Mouse (Mus musculus) heart, embryonic 15.5 days (tissue): ENCODE results near the gene Fgf22. TPM values are rescaled to one million over a fixed set of nuclear protein-coding genes. Genes with fewer than 3 reads are reported as not detected.
"Not testable (repeated sequence)": the region's sequence is repeated elsewhere in the genome, so short reads cannot be mapped to it uniquely, and the experiment has no call there.

Experiments used
- ATAC-seq: fragments of 200-750 bp; cut with Nextera tagmentation; replicated peaks from 2 replicates; pipeline ENCODE4 v1.8.0; 2017; ENCODE audit warnings: low read depth, moderate TSS enrichment; ENCODE audit not compliant: insufficient number of reproducible peaks, insufficient read depth, low FRiP score
- H3K27ac ChIP-seq: fragments of 300-500 bp; sonication (generic); 2 replicates; pipeline ENCODE4 v1.5.1; 2015; ENCODE audit warnings: mild to moderate bottlenecking, inconsistent platforms
- H3K27me3 ChIP-seq: fragments of 300-500 bp; sonication (generic); 2 replicates; pipeline ENCODE4 v1.6.1; 2015; ENCODE audit warnings: inconsistent platforms
- H3K36me3 ChIP-seq: fragments of 300-500 bp; sonication (generic); 2 replicates; pipeline ENCODE4 v1.6.1; 2015; ENCODE audit warnings: mild to moderate bottlenecking, inconsistent platforms
- H3K4me1 ChIP-seq: fragments of 300-500 bp; sonication (generic); replicated peaks from 2 replicates; pipeline ENCODE4 v1.6.1; 2015; ENCODE audit warnings: inconsistent platforms
- H3K4me2 ChIP-seq: fragments of 300-500 bp; sonication (generic); 2 replicates; pipeline ENCODE4 v1.6.1; 2015; ENCODE audit warnings: inconsistent platforms, mild to moderate bottlenecking, moderate library complexity
- H3K4me3 ChIP-seq: fragments of 300-500 bp; sonication (generic); 2 replicates; pipeline ENCODE4 v1.5.1; 2015; ENCODE audit warnings: mild to moderate bottlenecking, inconsistent platforms
- H3K9ac ChIP-seq: fragments of 300-500 bp; sonication (generic); 2 replicates; pipeline ENCODE4 v1.6.1; 2015; ENCODE audit warnings: mild to moderate bottlenecking, inconsistent platforms
- H3K9me3 ChIP-seq: fragments of 300-500 bp; sonication (generic); replicated peaks from 2 replicates; pipeline ENCODE4 v1.6.1; 2016; ENCODE audit warnings: inconsistent platforms
- WGBS: fragments of 180-500 bp; shearing (Covaris S2); methylation state at CpG from one replicate; pipeline ENCODE4 v1.1.7; 2015; ENCODE audit warnings: mixed read lengths; 5-methylcytosine and 5-hydroxymethylcytosine counted together
- polyA plus RNA-seq: library from polyadenylated mRNA; unstranded; fragments of >200 nt; fragmentation: Nextera tagmentation; extraction: Ambion mirVana; gene quantifications from 2 replicates; pipeline ENCODE4 v1.2.1, GENCODE M21; 2015

Fgf22 gene
- polyA plus RNA-seq, 1 experiment from 2014 or later: 0.06 TPM

GRCm38 (mm10) chr10:79748496-79748895 is 6.4 kb upstream of the Fgf22 start:
- ATAC-seq: no peak
- no peak overlapping the region for H3K9ac ChIP-seq
- peaks cover under 1% of the 10 kb centered on the region; the same call in 1 of the 2 replicates for H3K36me3 ChIP-seq
- H3K27me3 ChIP-seq: no peaks in the 10 kb centered on the region
- no peaks in the 10 kb centered on the region for H3K9me3 ChIP-seq
- H3K4me1 ChIP-seq: peaks cover 15% of the 10 kb centered on the region
- no peak overlapping the region for H3K27ac ChIP-seq
- WGBS: 65% methylated on average over 6 of the region's 6 CpGs
- no peak overlapping the region for H3K4me3 ChIP-seq
- no peak overlapping the region for H3K4me2 ChIP-seq

DNA sequence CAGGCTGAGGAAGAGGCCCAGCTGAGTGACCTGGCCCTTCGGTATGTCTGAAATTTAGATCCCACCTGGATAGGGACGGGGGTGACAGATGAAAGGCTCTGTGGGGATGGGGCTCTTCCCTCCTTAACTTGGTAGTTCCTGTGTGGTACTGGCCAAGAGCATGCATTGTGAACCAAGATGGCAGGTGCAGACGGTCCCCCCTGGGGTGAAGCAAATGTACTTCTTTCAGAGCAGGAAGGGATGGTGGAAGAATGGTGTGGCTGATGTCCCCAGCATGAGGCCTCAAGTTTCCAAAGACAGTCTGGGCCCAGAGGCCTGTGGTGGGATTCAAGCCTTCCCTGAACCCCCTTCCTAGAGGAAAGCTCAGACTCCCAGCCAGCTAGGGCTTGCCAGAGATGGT is 978 bp downstream of the Fgf22 start:
- Histone ChIP-seq H3K36me3 (peaks cover 31% of the 10 kb centered on the region), H3K9me3 (no peaks in the 10 kb centered on the region), H3K4me3 (no peak overlapping the region), H3K4me1 (peaks cover 8% of the 10 kb centered on the region), H3K9ac (no peak overlapping the region), H3K4me2 (no peak overlapping the region), H3K27me3 (no peaks in the 10 kb centered on the region), H3K27ac (no peak overlapping the region)
- 88% methylated on average over 3 of the region's 3 CpGs for WGBS
- ATAC-seq: no peak

- Histone ChIP-seq H3K4me1 (peaks cover 8% of the 10 kb centered on the region), H3K4me2 (no peak overlapping the region), H3K27ac (no peak overlapping the region), H3K9me3 (no peaks in the 10 kb centered on the region), H3K36me3 (peaks cover 39% of the 10 kb centered on the region), H3K4me3 (no peak overlapping the region), H3K9ac (no peak overlapping the region), H3K27me3 (no peaks in the 10 kb centered on the region)
- WGBS: 86% methylated on average over 24 of the region's 24 CpGs
- no peak for ATAC-seq
Measured at GRCm38 (mm10) chr10:79756660-79757059, 1.8 kb downstream of the Fgf22 start.

DNA sequence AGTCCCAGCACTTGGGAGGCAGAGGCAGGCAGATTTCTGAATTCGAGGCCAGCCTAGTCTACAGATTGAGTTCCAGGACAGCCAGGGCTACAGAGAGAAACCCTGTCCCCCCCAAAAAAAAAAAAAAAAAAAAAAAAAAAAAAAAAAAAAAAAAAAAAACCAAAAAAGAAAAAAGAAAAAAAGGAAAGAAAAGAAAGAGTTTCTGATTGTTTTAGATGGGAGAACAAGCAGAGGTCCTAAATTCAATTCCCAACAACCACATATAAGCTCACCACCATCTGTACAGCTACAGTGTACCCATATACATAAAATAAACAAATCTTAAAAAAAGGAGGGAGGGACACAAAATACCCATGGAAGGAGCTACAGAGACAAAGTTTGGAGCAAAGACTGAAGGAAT is 4.8 kb downstream of the Fgf22 start:
- not testable (repeated sequence) for H3K27me3 ChIP-seq, H3K9ac ChIP-seq, H3K9me3 ChIP-seq, H3K27ac ChIP-seq, H3K4me3 ChIP-seq, ATAC-seq, H3K4me2 ChIP-seq
- Histone ChIP-seq H3K4me1 (peaks cover 27% of the 10 kb centered on the region), H3K36me3 (peaks cover 44% of the 10 kb centered on the region)
- WGBS: 91% methylated on average over 1 of the region's 1 CpGs

- H3K27ac ChIP-seq: no peak overlapping the region
- H3K9ac ChIP-seq: no peak overlapping the region
- H3K36me3 ChIP-seq: peaks cover 44% of the 10 kb centered on the region
- peaks cover 30% of the 10 kb centered on the region for H3K4me1 ChIP-seq
- H3K9me3 ChIP-seq: no peaks in the 10 kb centered on the region
- no peak for ATAC-seq
- 87% methylated on average over 11 of the region's 11 CpGs for WGBS
- no peak overlapping the region for H3K4me3 ChIP-seq
- H3K27me3 ChIP-seq: no peaks in the 10 kb centered on the region
- H3K4me2 ChIP-seq: no peak overlapping the region
Measured at GRCm38 (mm10) chr10:79760603-79761143, 5.8 kb downstream of the Fgf22 start.

- Histone ChIP-seq H3K27me3 (no peaks in the 10 kb centered on the region), H3K4me3 (no peak overlapping the region), H3K4me2 (no peak overlapping the region), H3K36me3 (peaks cover 41% of the 10 kb centered on the region), H3K27ac (no peak overlapping the region), H3K4me1 (peaks cover 40% of the 10 kb centered on the region), H3K9me3 (no peaks in the 10 kb centered on the region), H3K9ac (0 out of 2 replicates have a peak overlapping the region, but pooled peaks have one; percentile 28)
- 83% methylated on average over 3 of the region's 3 CpGs for WGBS
- ATAC-seq: no peak
Measured at GRCm38 (mm10) chr10:79762875-79763274, 8.0 kb downstream of the Fgf22 start.

DNA sequence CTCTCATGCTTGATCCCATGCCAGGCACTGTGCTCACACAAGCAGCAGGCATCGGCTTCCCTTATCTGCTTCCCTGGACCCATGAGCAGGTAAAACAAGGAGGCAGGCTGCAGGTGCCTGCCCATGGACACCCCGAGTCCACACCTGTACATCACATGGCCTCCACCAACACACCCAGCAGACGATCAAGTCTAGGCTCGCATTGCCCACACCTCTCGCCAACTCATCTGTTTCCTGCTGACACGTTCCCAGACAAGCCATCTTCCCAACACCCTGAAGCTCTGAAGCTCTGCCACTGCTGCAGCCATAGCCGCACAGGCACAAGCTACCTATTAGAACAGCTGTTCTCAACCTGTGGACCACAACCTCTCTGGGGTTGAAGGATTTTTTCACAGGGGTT is 9.4 kb downstream of the Fgf22 start:
- WGBS: 51% methylated on average over 7 of the region's 7 CpGs
- no peak overlapping the region for H3K9ac ChIP-seq
- no peak overlapping the region for H3K27ac ChIP-seq

GRCm38 (mm10) chr10:79765228-79765745 is 10.4 kb downstream of the Fgf22 start:
- Histone ChIP-seq H3K9me3 (no peaks in the 10 kb centered on the region), H3K4me1 (peaks cover 48% of the 10 kb centered on the region), H3K4me3 (peak overlapping the region; percentile 86), H3K27ac (no peak overlapping the region), H3K27me3 (no peaks in the 10 kb centered on the region), H3K9ac (peak overlapping the region; percentile 93), H3K36me3 (peaks cover 19% of the 10 kb centered on the region), H3K4me2 (peak overlapping the region; percentile 66)
- no peak for ATAC-seq
- WGBS: 83% methylated on average over 2 of the region's 2 CpGs

More for the DNA sequence above, 9.4 kb downstream of the Fgf22 start:
- Histone ChIP-seq H3K36me3 (peaks cover 27% of the 10 kb centered on the region), H3K9me3 (no peaks in the 10 kb centered on the region), H3K4me1 (peaks cover 48% of the 10 kb centered on the region), H3K27me3 (no peaks in the 10 kb centered on the region), H3K4me3 (no peak overlapping the region), H3K4me2 (no peak overlapping the region)
- ATAC-seq: no peak

GRCm38 (mm10) chr10:79766001-79766507 is 11.2 kb downstream of the Fgf22 start:
- peak overlapping the region; percentile 86 for H3K4me3 ChIP-seq
- no peaks in the 10 kb centered on the region for H3K9me3 ChIP-seq
- peaks cover 11% of the 10 kb centered on the region for H3K36me3 ChIP-seq
- ATAC-seq: no peak
- no peaks in the 10 kb centered on the region for H3K27me3 ChIP-seq
- H3K4me2 ChIP-seq: peak overlapping the region; percentile 66
- WGBS: 5% methylated on average over 16 of the region's 16 CpGs
- H3K27ac ChIP-seq: peak overlapping the region; percentile 91
- H3K9ac ChIP-seq: peak overlapping the region; percentile 93
- peaks cover 48% of the 10 kb centered on the region for H3K4me1 ChIP-seq

DNA sequence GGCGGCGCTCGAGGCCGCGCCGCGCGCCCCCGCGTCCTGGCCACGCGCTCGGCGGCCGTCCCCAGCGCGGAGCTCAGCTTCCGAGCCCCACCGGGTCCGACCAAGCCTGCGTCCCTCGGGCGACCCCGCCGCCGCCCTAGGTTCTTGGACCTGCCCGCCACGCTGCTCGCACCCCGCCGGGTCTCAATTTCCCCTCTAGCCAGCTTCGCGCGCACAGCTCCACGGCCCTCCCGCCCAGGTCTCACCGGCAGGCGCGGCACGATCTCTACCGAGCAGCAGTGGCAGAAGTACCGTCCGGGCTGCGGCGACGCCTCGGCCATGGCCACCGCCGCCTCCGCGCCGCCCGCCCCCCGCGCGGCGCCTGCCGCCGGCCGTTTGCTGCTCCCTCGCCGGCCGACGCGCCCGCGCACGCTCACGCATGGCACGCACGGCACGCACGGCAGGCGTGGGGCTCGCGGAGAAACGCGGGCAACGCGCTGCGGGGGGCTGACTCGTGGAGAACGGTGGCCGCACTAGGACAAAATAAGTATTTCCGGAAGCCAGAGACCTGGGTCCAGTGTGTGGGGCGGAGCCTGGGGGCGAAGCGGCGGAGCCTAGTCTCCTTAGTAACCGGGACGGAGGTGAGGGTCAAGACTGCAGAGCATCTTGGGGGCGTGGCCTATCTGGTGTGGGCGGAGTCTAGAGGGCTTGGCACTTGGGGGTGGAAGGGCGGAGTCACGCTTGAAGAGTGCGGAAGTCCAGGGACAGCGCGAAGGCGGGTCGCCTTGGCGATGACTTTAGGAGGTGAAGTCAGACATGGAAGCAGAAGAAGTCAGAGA is 11.8 kb downstream of the Fgf22 start, which contains the start of gene Rnf126:
Rnf126 (minus strand) TSS at position 445 of the 818 bp plus-strand sequence.
- peak within 1 kb of the TSS; percentile 91 for H3K27ac ChIP-seq
- H3K27me3 ChIP-seq: no peaks in the 10 kb centered on the region
- H3K9me3 ChIP-seq: no peaks in the 10 kb centered on the region
- H3K4me1 ChIP-seq: peaks cover 48% of the 10 kb centered on the region
- peak within 1 kb of the TSS; percentile 66 for H3K4me2 ChIP-seq
- ATAC-seq: peak; percentile 91
- under 1% methylated on average over 98 of the region's 101 CpGs for WGBS
- H3K9ac ChIP-seq: peak within 1 kb of the TSS; percentile 93
- H3K36me3 ChIP-seq: peaks cover 5% of the 10 kb centered on the region
- peak within 1 kb of the TSS; percentile 86 for H3K4me3 ChIP-seq

GRCm38 (mm10) chr10:79767372-79768244 is 12.7 kb downstream of the Fgf22 start:
- Histone ChIP-seq H3K36me3 (no peaks in the 10 kb centered on the region), H3K9me3 (no peaks in the 10 kb centered on the region), H3K4me3 (peak overlapping the region; percentile 86), H3K4me2 (peak overlapping the region; percentile 66), H3K27ac (peak overlapping the region; percentile 91), H3K9ac (peak overlapping the region; percentile 39), H3K4me1 (peaks cover 48% of the 10 kb centered on the region), H3K27me3 (no peaks in the 10 kb centered on the region)
- WGBS: 10% methylated on average over 40 of the region's 40 CpGs
- ATAC-seq: peak; percentile 72
